Mouse (Mus musculus): ENCODE data around the gene Ppil6. TPM values are rescaled to one million over a fixed set of nuclear protein-coding genes. Genes with fewer than 3 reads are reported as not detected.

The Ppil6 gene
- polyA plus RNA-seq (2015; fragmentation: Nextera tagmentation; extraction: Ambion mirVana) = 0.84 and 1.1 TPM in 2 replicates

GRCm38 (mm10) chr10:41489708-41490517, at the start of gene Ppil6, which contains the start of gene Smpd2:
Gene Ppil6, plus strand, starts transcription at chr10:41490439.
Gene Smpd2, minus strand, starts transcription at chr10:41490369.
- Histone ChIP-seq H3K4me2 (replicated peaks) (peak within 1 kb of the TSS; percentile 99), H3K9ac (peak within 1 kb of the TSS; percentile 80), H3K27me3 (no peaks in the 10 kb centered on the region), H3K9me3 (no peaks in the 10 kb centered on the region), H3K4me3 (peak within 1 kb of the TSS; percentile 66), H3K4me1 (peaks cover 22% of the 10 kb centered on the region), H3K27ac (peak within 1 kb of the TSS; percentile 70; the same call in 1 of the 2 replicates), H3K36me3 (peaks cover 36% of the 10 kb centered on the region)
- WGBS = under 1% methylated on average over 50 of the region's 50 CpGs
- ATAC-seq (ENCODE audit: low FRiP score, low read depth) = peak; percentile 94

- H3K9me3 ChIP-seq = no peaks in the 10 kb centered on the region
- no peak overlapping the region for H3K27ac ChIP-seq
- H3K27me3 ChIP-seq = no peaks in the 10 kb centered on the region
- ATAC-seq (ENCODE audit: low FRiP score, low read depth) = no peak
- 82% methylated on average over 1 of the region's 1 CpGs for WGBS
- peaks cover 19% of the 10 kb centered on the region for H3K36me3 ChIP-seq
- H3K9ac ChIP-seq = no peak overlapping the region
- H3K4me1 ChIP-seq = peaks cover 9% of the 10 kb centered on the region
- no peak overlapping the region for H3K4me2 ChIP-seq (replicated peaks)
- no peak overlapping the region for H3K4me3 ChIP-seq
Observed at GRCm38 (mm10) chr10:41448216-41448615, 42.0 kb upstream of the Ppil6 start.

GRCm38 (mm10) chr10:41449684-41450083, 40.6 kb upstream of the Ppil6 start:
- H3K9ac ChIP-seq = peak overlapping the region; percentile 74
- whole genome bisulfite sequencing = 14% methylated on average over 14 of the region's 14 CpGs
- H3K27me3 ChIP-seq = no peaks in the 10 kb centered on the region
- peaks cover 12% of the 10 kb centered on the region for H3K4me1 ChIP-seq
- 0 out of 2 replicates have a peak, but pooled peaks have one; percentile 45 for ATAC-seq (ENCODE audit: low FRiP score, low read depth)
- peaks cover 33% of the 10 kb centered on the region for H3K36me3 ChIP-seq
- H3K9me3 ChIP-seq = no peaks in the 10 kb centered on the region
- peak overlapping the region; percentile 77 for H3K4me2 ChIP-seq (replicated peaks)
- H3K27ac ChIP-seq = peak overlapping the region; percentile 45
- peak overlapping the region; percentile 83 for H3K4me3 ChIP-seq

GRCm38 (mm10) chr10:41450137-41450670, 40.0 kb upstream of the Ppil6 start, which contains the start of gene Zbtb24:
Gene Zbtb24, plus strand, starts transcription at chr10:41450383.
- peaks cover 12% of the 10 kb centered on the region for H3K4me1 ChIP-seq
- peak; percentile 91 for ATAC-seq (ENCODE audit: low FRiP score, low read depth)
- no peaks in the 10 kb centered on the region for H3K9me3 ChIP-seq
- H3K36me3 ChIP-seq = peaks cover 37% of the 10 kb centered on the region
- H3K4me2 ChIP-seq (replicated peaks) = peak within 1 kb of the TSS; percentile 77
- no peaks in the 10 kb centered on the region for H3K27me3 ChIP-seq
- H3K27ac ChIP-seq = peak within 1 kb of the TSS; percentile 45
- H3K4me3 ChIP-seq = peak within 1 kb of the TSS; percentile 83
- under 1% methylated on average over 48 of the region's 49 CpGs for WGBS
- peak within 1 kb of the TSS; percentile 77 for H3K9ac ChIP-seq

GRCm38 (mm10) chr10:41450780-41451522, 39.3 kb upstream of the Ppil6 start:
- ATAC-seq (ENCODE audit: low FRiP score, low read depth) = 0 out of 2 replicates have a peak, but pooled peaks have one; percentile 6
- H3K27ac ChIP-seq = no peak overlapping the region
- peak overlapping the region; percentile 77 for H3K9ac ChIP-seq
- H3K36me3 ChIP-seq = peaks cover 45% of the 10 kb centered on the region
- peak overlapping the region; percentile 83 for H3K4me3 ChIP-seq
- 53% methylated on average over 18 of the region's 18 CpGs for WGBS
- H3K27me3 ChIP-seq = no peaks in the 10 kb centered on the region
- peaks cover 12% of the 10 kb centered on the region for H3K4me1 ChIP-seq
- H3K9me3 ChIP-seq = no peaks in the 10 kb centered on the region
- peak overlapping the region; percentile 77 for H3K4me2 ChIP-seq (replicated peaks)

GRCm38 (mm10) chr10:41451656-41452055, 38.6 kb upstream of the Ppil6 start:
- peak overlapping the region; percentile 77 for H3K4me2 ChIP-seq (replicated peaks)
- no peak overlapping the region for H3K9ac ChIP-seq
- no peaks in the 10 kb centered on the region for H3K9me3 ChIP-seq
- peaks cover 12% of the 10 kb centered on the region for H3K4me1 ChIP-seq
- no peak for ATAC-seq (ENCODE audit: low FRiP score, low read depth)
- no peak overlapping the region for H3K4me3 ChIP-seq
- H3K27me3 ChIP-seq = no peaks in the 10 kb centered on the region
- WGBS = 93% methylated on average over 9 of the region's 9 CpGs
- no peak overlapping the region for H3K27ac ChIP-seq
- H3K36me3 ChIP-seq = peaks cover 52% of the 10 kb centered on the region

GRCm38 (mm10) chr10:41452791-41453190, 37.4 kb upstream of the Ppil6 start:
- Histone ChIP-seq H3K9me3 (no peaks in the 10 kb centered on the region), H3K9ac (no peak overlapping the region), H3K4me2 (replicated peaks) (no peak overlapping the region), H3K4me1 (peaks cover 12% of the 10 kb centered on the region), H3K27me3 (no peaks in the 10 kb centered on the region), H3K27ac (no peak overlapping the region), H3K36me3 (peaks cover 54% of the 10 kb centered on the region), H3K4me3 (no peak overlapping the region)
- WGBS = 94% methylated on average over 3 of the region's 3 CpGs
- ATAC-seq (ENCODE audit: low FRiP score, low read depth) = no peak

GRCm38 (mm10) chr10:41459990-41460389, 30.2 kb upstream of the Ppil6 start:
- H3K9ac ChIP-seq = no peak overlapping the region
- no peaks in the 10 kb centered on the region for H3K9me3 ChIP-seq
- no peak for ATAC-seq (ENCODE audit: low FRiP score, low read depth)
- no peaks in the 10 kb centered on the region for H3K27me3 ChIP-seq
- 80% methylated on average over 4 of the region's 4 CpGs for WGBS
- H3K4me2 ChIP-seq (replicated peaks) = no peak overlapping the region
- H3K4me3 ChIP-seq = no peak overlapping the region
- peaks cover 71% of the 10 kb centered on the region for H3K36me3 ChIP-seq
- H3K4me1 ChIP-seq = no peaks in the 10 kb centered on the region
- no peak overlapping the region for H3K27ac ChIP-seq

GRCm38 (mm10) chr10:41460501-41460900, 29.7 kb upstream of the Ppil6 start:
- WGBS = 28% methylated on average over 2 of the region's 2 CpGs
- Histone ChIP-seq H3K4me1 (no peaks in the 10 kb centered on the region), H3K27me3 (no peaks in the 10 kb centered on the region), H3K4me2 (replicated peaks) (no peak overlapping the region), H3K4me3 (no peak overlapping the region), H3K27ac (no peak overlapping the region), H3K9me3 (no peaks in the 10 kb centered on the region), H3K36me3 (peaks cover 68% of the 10 kb centered on the region), H3K9ac (no peak overlapping the region)
- ATAC-seq (ENCODE audit: low FRiP score, low read depth) = no peak

- Histone ChIP-seq H3K27me3 (no peaks in the 10 kb centered on the region), H3K36me3 (peaks cover 65% of the 10 kb centered on the region), H3K4me3 (no peak overlapping the region), H3K4me2 (replicated peaks) (no peak overlapping the region), H3K4me1 (no peaks in the 10 kb centered on the region), H3K9me3 (no peaks in the 10 kb centered on the region), H3K27ac (no peak overlapping the region), H3K9ac (no peak overlapping the region)
- ATAC-seq (ENCODE audit: low FRiP score, low read depth) = no peak
- 80% methylated on average over 3 of the region's 3 CpGs for WGBS
Observed at GRCm38 (mm10) chr10:41461057-41461722, 29.0 kb upstream of the Ppil6 start.

GRCm38 (mm10) chr10:41464401-41464955, 25.8 kb upstream of the Ppil6 start:
- Histone ChIP-seq H3K4me3 (no peak overlapping the region), H3K9ac (no peak overlapping the region), H3K27me3 (no peaks in the 10 kb centered on the region), H3K9me3 (no peaks in the 10 kb centered on the region), H3K36me3 (peaks cover 64% of the 10 kb centered on the region), H3K4me1 (no peaks in the 10 kb centered on the region), H3K27ac (no peak overlapping the region), H3K4me2 (replicated peaks) (no peak overlapping the region)
- 57% methylated on average over 15 of the region's 15 CpGs for WGBS
- ATAC-seq (ENCODE audit: low FRiP score, low read depth) = no peak
